Mouse (Mus musculus) cortical plate, adult 2 months (tissue): ENCODE results near the gene Trim71.

Experiments
- CTCF ChIP-seq: fragments of 200-500 bp; IDR thresholded peaks from 2 replicates; pipeline ENCODE4 v1.5.1; 2011; ENCODE audit warnings: mild to moderate bottlenecking, control low read depth, low read length; ENCODE audit not compliant: insufficient read depth; ENCODE audit errors: extremely low read depth
- POLR2A ChIP-seq: fragments of 200-500 bp; IDR thresholded peaks from 2 replicates; pipeline ENCODE4 v1.6.1; 2011; ENCODE audit warnings: mild to moderate bottlenecking, low read length, control low read depth; ENCODE audit not compliant: insufficient read depth; ENCODE audit errors: extremely low read depth

- no peak for TF ChIP-seq CTCF
- TF ChIP-seq POLR2A, result no peak
These were observed 20.2 kb upstream of the Trim71 start for GRCm38 (mm10) chr9:114584183-114585016.
